Mouse (Mus musculus) heart, postnatal 0 days (tissue): ENCODE measurements around the gene Rab23. TPM values are rescaled to one million over a fixed set of nuclear protein-coding genes. Genes with fewer than 3 reads are reported as not detected.
"Not testable (repeated sequence)": the region's sequence is repeated elsewhere in the genome, so short reads cannot be mapped to it uniquely, and the experiment has no call there.

Experiments
- ATAC-seq: fragments of 200-750 bp; cut with Nextera tagmentation; 2 replicates; pipeline ENCODE4 v1.8.0; 2017; ENCODE audit warnings: low read depth, moderate number of reproducible peaks, moderate library complexity; ENCODE audit not compliant: insufficient read depth
- DNase-seq: peaks from one replicate; pipeline ENCODE4 v3.0.0-alpha.2; 2016; ENCODE audit warnings: low spot score
- H3K27ac ChIP-seq: fragments of 300-500 bp; sonication (generic); 2 replicates; pipeline ENCODE4 v1.5.1; 2014; ENCODE audit warnings: low read depth, mild to moderate bottlenecking
- H3K27me3 ChIP-seq: fragments of 300-500 bp; sonication (generic); 2 replicates; pipeline ENCODE4 v1.6.1; 2014; ENCODE audit warnings: low read length, mixed read lengths; ENCODE audit not compliant: control insufficient read depth, insufficient read depth
- H3K36me3 ChIP-seq: fragments of 300-500 bp; sonication (generic); replicated peaks from 2 replicates; pipeline ENCODE4 v1.6.1; 2014; ENCODE audit warnings: low read length, mixed read lengths; ENCODE audit not compliant: control insufficient read depth, insufficient read depth
- H3K4me1 ChIP-seq: fragments of 300-500 bp; sonication (generic); 2 replicates; pipeline ENCODE4 v1.6.1; 2014; ENCODE audit warnings: antibody characterized with exemption; ENCODE audit not compliant: control insufficient read depth, insufficient read depth
- H3K4me2 ChIP-seq: fragments of 300-500 bp; sonication (generic); 2 replicates; pipeline ENCODE4 v1.6.1; 2014; ENCODE audit warnings: low read depth, mild to moderate bottlenecking, low read length, moderate library complexity
- H3K4me3 ChIP-seq: fragments of 300-500 bp; sonication (generic); 2 replicates; pipeline ENCODE4 v1.5.1; 2014; ENCODE audit warnings: low read depth, low read length
- H3K9ac ChIP-seq: fragments of 300-500 bp; sonication (generic); replicated peaks from 2 replicates; pipeline ENCODE4 v1.6.1; 2014; ENCODE audit warnings: low read depth, low read length, mixed read lengths
- H3K9me3 ChIP-seq: fragments of 300-500 bp; sonication (generic); replicated peaks from 2 replicates; pipeline ENCODE4 v1.6.1; 2016; ENCODE audit warnings: low read length; ENCODE audit not compliant: control insufficient read depth
- CTCF ChIP-seq: IDR thresholded peaks from 2 replicates; pipeline ENCODE4 v1.5.1; 2016; ENCODE audit warnings: antibody characterized with exemption, control low read depth, low read depth
- EP300 ChIP-seq: IDR thresholded peaks from 2 replicates; pipeline ENCODE4 v1.6.1; 2016; ENCODE audit warnings: antibody characterized with exemption, low read depth
- WGBS: fragments of 180-500 bp; shearing (Covaris S2); extraction: QIAGEN DNeasy Blood & Tissue Kit; methylation state at CpG from one replicate; pipeline ENCODE4 v1.1.7; 2014; 5-methylcytosine and 5-hydroxymethylcytosine counted together
- polyA plus RNA-seq: library from polyadenylated mRNA; unstranded; fragments of >200 nt; fragmentation: Nextera tagmentation; extraction: Ambion mirVana; gene quantifications from 2 replicates; pipeline ENCODE4 v1.2.1, GENCODE M21; 2015
- total RNA-seq: library from RNA; depleted of rRNA; stranded (reverse); fragments of >200 nt; gene quantifications from 2 replicates; pipeline ENCODE4 v1.2.3, GENCODE M21; 2014; ENCODE audit warnings: low replicate concordance

Gene Rab23
- total and polyA plus RNA-seq, 2 experiments from 2014 or later: 1.0 to 9.0 TPM

DNA sequence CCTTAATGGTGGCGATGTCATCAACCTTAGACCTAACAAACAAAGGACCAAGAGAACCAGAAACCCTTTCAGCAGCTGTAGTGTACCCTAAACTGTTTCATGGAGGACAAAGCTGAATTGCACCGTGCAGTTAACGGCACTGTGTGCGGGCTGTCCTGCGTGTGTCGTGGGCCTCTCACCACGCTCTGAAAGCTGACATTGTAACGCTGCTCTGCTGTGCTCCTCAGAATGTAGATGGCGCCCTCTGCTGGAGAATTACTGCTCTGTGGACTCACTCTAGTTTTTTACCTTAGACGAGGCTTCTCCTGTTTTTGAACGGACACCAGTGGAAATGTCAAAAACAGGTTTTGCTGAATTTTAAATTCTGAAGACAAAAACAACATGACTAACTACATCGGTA, 19.6 kb downstream of the Rab23 start:
- no peaks in the 10 kb centered on the region for H3K4me1 ChIP-seq
- H3K27me3 ChIP-seq: no peaks in the 10 kb centered on the region
- H3K9me3 ChIP-seq: no peaks in the 10 kb centered on the region
- no peak overlapping the region for H3K4me3 ChIP-seq
- peak; percentile 79; the same call in 1 of the 2 replicates for ATAC-seq
- DNase-seq: peak; percentile 62
- WGBS: 29% methylated on average over 12 of the region's 12 CpGs
- no peak overlapping the region for H3K4me2 ChIP-seq
- no peak overlapping the region for H3K27ac ChIP-seq
- TF ChIP-seq CTCF (peak; percentile 95), EP300 (no peak)
- H3K36me3 ChIP-seq: peaks cover 29% of the 10 kb centered on the region
- no peak overlapping the region for H3K9ac ChIP-seq

- WGBS: 21% methylated on average over 8 of the region's 8 CpGs
- H3K36me3 ChIP-seq: peaks cover 26% of the 10 kb centered on the region
- no peaks in the 10 kb centered on the region for H3K9me3 ChIP-seq
- no peak for ATAC-seq
- no peaks in the 10 kb centered on the region for H3K4me1 ChIP-seq
- H3K4me3 ChIP-seq: no peak overlapping the region
- no peak overlapping the region for H3K9ac ChIP-seq
- TF ChIP-seq CTCF (peak; percentile 68), EP300 (no peak)
- no peak overlapping the region for H3K27ac ChIP-seq
- no peak overlapping the region for H3K4me2 ChIP-seq
- no peak for DNase-seq
- H3K27me3 ChIP-seq: no peaks in the 10 kb centered on the region
Measured at GRCm38 (mm10) chr1:33742903-33743302, 23.2 kb downstream of the Rab23 start.

DNA sequence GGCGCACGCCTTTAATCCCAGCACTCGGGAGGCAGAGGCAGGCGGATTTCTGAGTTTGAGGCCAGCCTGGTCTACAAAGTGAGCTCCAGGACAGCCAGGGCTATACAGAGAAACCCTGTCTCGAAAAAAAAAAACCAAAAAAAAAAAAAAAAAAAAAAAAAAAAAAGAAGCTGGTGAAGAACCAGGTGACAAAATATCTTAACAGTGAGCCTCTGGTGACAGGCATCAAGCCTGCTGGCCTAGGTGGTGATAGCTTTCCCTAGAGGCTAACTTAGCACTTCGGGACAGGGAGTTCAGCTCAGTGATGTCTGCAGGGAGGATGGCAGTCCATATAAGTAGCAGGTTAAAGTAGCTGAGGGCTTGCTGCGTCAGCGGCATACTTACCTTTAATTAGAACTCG, 25.1 kb downstream of the Rab23 start:
- not testable (repeated sequence) for H3K9ac ChIP-seq, ATAC-seq, H3K27me3 ChIP-seq, H3K9me3 ChIP-seq, H3K27ac ChIP-seq, DNase-seq, H3K4me1 ChIP-seq, H3K4me2 ChIP-seq, H3K4me3 ChIP-seq
- H3K36me3 ChIP-seq: peaks cover 19% of the 10 kb centered on the region
- WGBS: 85% methylated on average over 8 of the region's 9 CpGs

DNA sequence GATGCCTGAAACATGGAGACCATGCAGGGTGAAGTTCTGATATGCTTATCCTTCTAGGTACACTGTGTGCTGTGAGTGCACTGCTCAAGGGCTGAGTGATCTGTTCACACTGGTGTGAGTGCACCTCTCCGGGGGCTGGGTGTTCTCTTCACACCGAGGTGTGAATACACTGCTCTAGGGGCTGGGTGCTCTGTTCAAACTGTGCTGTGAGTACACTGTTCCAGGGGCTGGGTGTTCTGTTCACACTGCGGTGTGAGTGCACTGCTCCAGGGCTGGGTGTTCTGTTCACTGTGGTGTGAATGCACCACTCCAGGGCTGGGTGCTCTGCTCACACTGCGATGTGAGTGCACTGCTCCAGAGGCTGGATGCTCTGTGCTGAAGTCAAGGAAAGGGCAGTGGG, 26.2 kb downstream of the Rab23 start:
- WGBS: 94% methylated on average over 4 of the region's 4 CpGs
- H3K27me3 ChIP-seq: no peaks in the 10 kb centered on the region
- H3K4me1 ChIP-seq: no peaks in the 10 kb centered on the region
- no peak overlapping the region for H3K4me3 ChIP-seq
- peaks cover 16% of the 10 kb centered on the region for H3K36me3 ChIP-seq
- no peaks in the 10 kb centered on the region for H3K9me3 ChIP-seq
- TF ChIP-seq EP300 (no peak), CTCF (no peak)
- ATAC-seq (no peak), DNase-seq (no peak)
- H3K4me2 ChIP-seq: no peak overlapping the region
- no peak overlapping the region for H3K27ac ChIP-seq
- no peak overlapping the region for H3K9ac ChIP-seq

GRCm38 (mm10) chr1:33749109-33749508, 29.4 kb downstream of the Rab23 start:
- H3K4me2 ChIP-seq: no peak overlapping the region
- no peak overlapping the region for H3K27ac ChIP-seq
- no peak for TF ChIP-seq EP300
- no peak for TF ChIP-seq CTCF
- H3K9me3 ChIP-seq: no peaks in the 10 kb centered on the region
- no peaks in the 10 kb centered on the region for H3K4me1 ChIP-seq
- H3K9ac ChIP-seq: no peak overlapping the region
- ATAC-seq (no peak), DNase-seq (no peak)
- H3K4me3 ChIP-seq: no peak overlapping the region
- H3K36me3 ChIP-seq: peaks cover 17% of the 10 kb centered on the region
- WGBS: 97% methylated on average over 11 of the region's 11 CpGs
- no peaks in the 10 kb centered on the region for H3K27me3 ChIP-seq

GRCm38 (mm10) chr1:33749709-33750108, 30.0 kb downstream of the Rab23 start:
- not testable (repeated sequence) for H3K9ac ChIP-seq, DNase-seq, H3K4me3 ChIP-seq, H3K27ac ChIP-seq, H3K27me3 ChIP-seq, ATAC-seq, H3K4me2 ChIP-seq, H3K9me3 ChIP-seq, H3K4me1 ChIP-seq
- WGBS: 82% methylated on average over 3 of the region's 4 CpGs
- peaks cover 17% of the 10 kb centered on the region for H3K36me3 ChIP-seq
